Mouse (Mus musculus): ENCODE results near the gene Olfr938.

Olfr938 gene

DNA sequence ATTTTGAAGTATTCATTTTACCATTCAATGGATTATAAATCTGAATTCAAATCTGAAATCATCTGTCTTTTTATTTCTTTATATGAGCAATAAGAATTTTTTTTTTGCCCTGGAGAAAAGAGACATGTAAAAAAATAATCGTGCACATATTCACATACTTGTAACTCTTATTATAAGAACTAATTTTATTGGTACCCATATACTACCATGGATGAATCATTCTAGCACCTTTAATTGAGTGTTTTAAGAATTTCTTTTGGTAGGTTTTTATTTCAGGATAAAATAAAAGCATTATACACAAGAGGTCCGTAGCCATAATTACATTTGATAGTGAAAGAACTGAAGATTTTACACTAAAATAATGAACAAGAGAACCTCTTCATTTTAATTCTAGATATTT lies at the start of gene Olfr938:
Olfr938 (minus strand) TSS at position 101 of the 400 bp plus-strand sequence.
- DNase-seq (ENCODE audit: low spot score in 2 of 2): no peak

DNA sequence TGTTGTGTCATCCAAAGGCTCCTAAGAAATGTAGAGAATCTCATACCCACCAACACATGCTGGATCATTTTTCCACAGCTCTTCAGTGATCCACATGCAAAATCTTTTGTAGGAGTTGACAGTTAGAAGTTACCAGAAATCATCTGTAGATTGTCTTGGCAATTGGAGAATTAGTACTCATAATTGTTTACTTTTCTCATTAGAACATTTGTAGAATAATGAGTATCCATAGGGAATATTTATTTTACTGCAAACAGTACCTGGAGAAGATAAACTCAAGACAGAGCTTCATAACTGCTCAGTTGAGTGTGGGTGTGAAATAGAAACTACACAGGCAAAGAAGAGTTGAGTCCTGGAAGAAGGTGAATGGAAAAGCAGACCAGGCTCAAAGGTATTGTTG lies 49.1 kb upstream of the Olfr938 start, which contains the start of gene Olfr27:
Olfr27 (plus strand) TSS at position 301 of the 400 bp plus-strand sequence.
- DNase-seq (ENCODE audit: low spot score in 2 of 2): no peak

DNA sequence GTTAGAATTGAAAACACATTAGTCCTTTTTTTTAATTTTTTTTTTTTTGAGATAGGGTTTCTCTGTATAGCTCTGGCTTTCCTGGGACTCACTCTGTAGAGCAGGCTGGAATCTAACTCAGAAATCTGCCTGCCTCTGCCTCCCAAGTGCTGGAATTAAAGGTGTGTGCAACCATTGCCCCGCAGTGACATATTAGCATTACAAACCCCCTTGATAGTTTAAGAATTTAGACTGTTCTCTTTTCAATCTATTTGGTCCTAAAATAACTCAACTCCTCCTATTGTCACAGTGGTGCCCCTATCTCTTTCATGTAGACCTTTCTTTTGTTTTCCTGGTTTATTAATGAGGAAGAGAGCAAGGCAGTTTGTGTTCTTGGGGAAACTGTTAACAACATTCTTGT lies 48.6 kb upstream of the Olfr938 start:
- no peak for DNase-seq (ENCODE audit: low spot score in 2 of 2)

DNA sequence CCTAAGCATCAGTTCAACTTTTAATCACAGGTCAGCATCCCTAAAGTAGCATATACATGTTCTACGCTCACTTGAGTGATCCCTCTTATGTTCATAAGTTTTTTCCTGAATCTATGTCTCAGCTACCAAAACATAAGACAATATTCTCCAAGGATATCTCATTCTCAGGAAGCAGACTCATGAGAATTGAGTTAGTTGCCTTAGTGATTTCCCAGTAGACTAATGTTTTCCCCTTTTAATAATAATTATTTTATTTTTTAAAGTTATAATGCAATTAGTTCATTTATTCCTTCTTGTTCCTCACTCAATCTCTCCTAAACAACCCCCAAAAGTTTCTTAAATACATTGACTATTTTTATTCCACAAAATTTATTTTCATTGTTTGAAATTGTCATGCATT lies 13.8 kb downstream of the Olfr938 start, which contains the start of gene Olfr937:
Olfr937 (minus strand) TSS at position 101 of the 400 bp plus-strand sequence.
- DNase-seq (ENCODE audit: low spot score in 2 of 2): no peak
